Mouse (Mus musculus): Measurements from ENCODE around the gene Hs2st1.

Gene Hs2st1

GRCm38 (mm10) chr3:144513169-144514121 lies 56.5 kb downstream of the Hs2st1 start:
- in situ Hi-C loops (cut with MboI, MseI) = no loop called here

DNA sequence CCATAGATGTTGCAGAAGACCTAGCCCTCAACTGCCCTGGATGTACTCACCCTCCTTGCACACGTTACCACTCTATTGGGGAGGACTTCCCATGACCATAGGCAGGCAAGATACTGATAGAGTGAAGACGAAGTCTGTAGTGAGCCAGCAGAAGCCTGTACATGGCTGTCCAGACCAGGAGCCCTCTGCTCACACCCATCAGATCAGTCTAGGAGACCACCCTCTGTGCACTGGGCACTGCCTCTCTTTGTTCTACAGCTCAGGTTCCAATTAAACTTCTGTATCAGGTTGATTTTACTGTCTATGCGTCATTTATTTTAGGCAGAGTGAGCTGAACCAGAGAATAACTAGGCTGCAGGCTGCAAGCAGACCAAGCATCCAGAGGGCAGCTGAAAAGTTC lies 59.3 kb downstream of the Hs2st1 start:
- in situ Hi-C loops (cut with MboI, MseI) = no loop called here

- in situ Hi-C loops (cut with MboI, MseI) = no loop called here
These were observed 61.6 kb downstream of the Hs2st1 start for GRCm38 (mm10) chr3:144508342-144508741.

- in situ Hi-C loops (cut with MboI, MseI) = no loop called here
These were observed 62.1 kb downstream of the Hs2st1 start for GRCm38 (mm10) chr3:144507885-144508284.

DNA sequence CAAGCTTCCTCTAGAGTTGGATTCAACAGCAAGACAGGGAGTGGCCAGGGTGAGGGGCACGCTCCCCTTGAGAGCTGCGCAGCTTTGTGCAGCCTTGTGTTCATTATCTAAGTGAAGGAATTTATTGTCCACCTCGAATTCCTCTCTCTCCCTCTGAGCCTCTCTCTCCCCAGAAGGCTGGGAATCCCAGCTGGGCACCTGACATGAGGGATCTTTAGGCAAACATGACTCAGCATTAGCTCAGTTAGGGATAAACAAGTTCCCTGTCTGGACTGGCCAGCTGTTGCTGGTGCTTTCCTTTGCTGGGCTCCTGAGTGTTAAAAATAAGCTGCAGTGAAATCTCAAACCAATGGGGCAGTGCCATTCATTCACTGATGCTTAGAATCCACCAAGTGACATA lies 63.8 kb downstream of the Hs2st1 start:
- in situ Hi-C loops (cut with MboI, MseI) = no loop called here

GRCm38 (mm10) chr3:144501930-144502329 lies 68.1 kb downstream of the Hs2st1 start:
- in situ Hi-C loops (cut with MboI, MseI) = no loop called here

DNA sequence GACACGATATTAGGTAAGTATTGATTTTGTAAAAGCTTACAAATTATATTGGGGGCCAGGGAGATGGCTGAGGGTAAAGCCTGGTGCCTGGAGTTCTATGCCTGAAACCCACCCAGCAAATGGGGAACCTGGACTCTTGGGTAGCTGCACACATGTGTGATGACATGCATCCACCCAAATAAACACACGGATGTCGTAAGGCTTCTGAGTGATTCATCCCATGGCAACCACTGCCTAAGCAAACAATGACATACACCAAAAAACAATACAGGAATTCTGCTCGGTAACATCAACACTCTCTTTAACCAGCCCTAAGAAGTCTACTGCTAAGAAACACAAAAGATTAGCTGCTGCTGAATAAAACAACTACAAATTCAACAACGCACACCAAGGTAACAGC lies 73.2 kb downstream of the Hs2st1 start:
- in situ Hi-C loops (cut with MboI, MseI) = no loop called here

DNA sequence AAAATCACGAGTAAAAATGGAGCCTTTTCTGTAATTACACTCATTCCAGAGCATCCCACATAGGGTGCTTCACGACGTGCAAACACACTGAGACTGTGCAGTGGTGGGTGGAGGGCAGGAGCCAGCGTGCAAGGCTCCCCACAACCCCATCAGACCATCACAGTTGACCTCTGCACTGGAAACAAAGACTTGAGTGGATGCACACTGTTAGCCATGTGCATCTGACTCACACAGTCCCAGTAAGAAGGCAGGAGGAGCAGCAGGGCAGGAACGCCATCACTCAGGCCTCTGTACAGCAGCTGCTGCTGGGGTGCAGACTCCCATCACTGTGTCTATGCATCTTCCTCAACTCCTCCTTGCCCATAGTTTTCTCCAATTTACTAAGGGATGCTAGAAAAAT lies 75.1 kb downstream of the Hs2st1 start:
- in situ Hi-C loops (cut with MboI, MseI) = no loop called here

DNA sequence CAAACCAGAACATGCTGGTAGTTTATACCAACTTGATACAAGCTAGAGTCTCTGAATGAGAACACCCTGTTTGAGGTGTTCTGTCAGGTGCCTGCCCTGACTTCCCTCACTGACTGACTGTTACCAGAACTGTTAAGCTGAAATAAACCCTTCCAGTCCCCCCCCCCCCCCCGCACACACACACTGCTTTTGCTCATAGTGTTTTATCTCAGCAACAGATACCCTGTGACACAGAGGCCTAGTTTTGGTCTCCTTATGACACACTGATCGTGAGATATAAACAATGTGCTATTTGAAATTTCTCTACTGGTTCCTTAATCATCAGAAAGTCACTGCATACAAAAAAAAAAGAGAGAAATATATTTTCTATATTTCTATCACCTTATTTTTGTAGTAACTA lies 81.2 kb downstream of the Hs2st1 start:
- in situ Hi-C loops (cut with MboI, MseI) = no loop called here

DNA sequence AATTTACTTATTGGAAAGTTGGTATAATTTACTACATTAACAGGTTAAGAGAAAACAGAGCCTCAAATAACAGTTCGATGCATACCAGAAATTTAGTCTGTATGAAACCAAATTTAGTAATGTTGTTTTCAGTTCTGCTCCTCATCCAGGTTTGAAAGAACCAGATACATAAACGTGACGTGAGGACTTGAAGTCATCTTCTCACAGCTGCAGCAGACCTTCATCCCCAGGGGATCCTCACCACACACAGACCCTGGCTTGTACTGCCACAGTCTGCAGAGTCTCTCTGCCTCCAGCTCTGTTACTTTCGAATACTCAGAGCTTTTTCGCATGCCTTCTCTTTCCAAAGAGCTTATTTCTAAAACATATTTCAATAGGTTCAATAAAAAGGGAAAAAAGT lies 89.4 kb downstream of the Hs2st1 start:
- in situ Hi-C loops (cut with MboI, MseI) = no loop called here

DNA sequence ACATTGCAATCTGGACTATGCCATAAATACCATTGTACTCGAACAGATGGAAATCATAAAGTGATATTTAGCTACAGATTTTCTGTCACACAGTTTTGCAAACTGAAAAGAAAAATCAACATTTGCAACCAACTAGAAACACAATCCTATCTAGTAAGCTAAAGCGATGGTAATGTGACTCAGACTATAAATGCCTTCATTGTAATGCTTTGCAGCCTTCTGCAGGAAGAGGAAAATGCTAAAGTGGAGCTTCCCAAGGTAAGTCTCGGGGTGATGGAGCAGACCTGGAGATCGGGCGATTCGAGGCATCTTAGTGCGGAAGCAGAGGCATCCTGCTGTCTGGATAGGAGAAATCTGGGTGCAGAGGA lies 91.6 kb downstream of the Hs2st1 start:
- in situ Hi-C loops (cut with MboI, MseI) = no loop called here

DNA sequence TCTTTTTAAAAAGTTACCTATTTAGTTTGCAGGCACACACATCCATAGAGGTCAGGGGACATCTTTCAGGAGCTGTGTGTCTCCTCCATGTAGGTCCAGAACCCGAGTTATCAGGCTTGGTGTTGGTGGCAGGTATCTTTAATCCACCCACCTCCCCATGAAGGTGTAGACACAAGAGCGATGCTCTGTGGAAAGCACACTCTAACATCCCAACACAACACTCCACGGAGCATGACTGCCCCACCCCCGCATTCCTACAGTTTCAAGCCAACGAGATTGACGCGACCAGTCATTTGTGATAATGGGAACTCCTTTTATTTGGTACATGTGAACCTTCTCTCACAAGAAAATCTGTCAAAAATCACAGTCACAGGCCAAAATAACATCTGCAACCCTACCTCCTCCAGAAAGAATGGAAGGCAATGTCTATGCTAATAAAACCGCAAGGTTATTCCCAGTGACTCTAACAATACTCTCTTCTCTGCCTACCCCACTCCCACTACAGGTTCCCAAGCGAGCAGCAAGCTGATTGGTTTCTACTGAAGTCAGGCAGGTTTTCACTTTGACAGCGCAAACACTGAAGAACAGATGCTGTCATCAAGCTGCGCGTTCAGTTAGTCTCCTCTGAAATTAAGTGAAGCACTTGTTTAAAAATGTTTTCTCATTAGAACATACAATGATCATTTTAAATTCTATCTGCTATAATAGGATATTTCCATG lies 92.1 kb downstream of the Hs2st1 start:
- in situ Hi-C loops (cut with MboI, MseI) = no loop called here

DNA sequence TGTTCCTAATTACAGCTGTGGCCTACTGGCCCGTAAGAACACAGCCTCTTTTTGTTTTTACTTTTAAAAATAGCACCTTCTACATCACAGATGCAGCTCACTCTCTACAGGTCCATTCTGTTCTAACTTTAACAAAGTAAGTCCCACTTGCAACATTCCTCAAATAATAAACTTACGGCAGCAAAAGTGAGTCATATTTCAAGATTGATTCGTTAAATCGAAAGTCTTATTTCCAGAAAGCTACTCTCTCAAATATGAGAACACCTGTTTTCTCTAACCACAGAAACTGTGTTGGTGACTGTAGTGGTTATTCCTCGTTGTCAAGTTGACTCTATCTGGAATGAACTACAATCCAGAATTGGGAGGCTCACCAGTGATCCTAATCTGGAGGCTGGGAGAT lies 94.1 kb downstream of the Hs2st1 start:
- in situ Hi-C loops (cut with MboI, MseI) = no loop called here

DNA sequence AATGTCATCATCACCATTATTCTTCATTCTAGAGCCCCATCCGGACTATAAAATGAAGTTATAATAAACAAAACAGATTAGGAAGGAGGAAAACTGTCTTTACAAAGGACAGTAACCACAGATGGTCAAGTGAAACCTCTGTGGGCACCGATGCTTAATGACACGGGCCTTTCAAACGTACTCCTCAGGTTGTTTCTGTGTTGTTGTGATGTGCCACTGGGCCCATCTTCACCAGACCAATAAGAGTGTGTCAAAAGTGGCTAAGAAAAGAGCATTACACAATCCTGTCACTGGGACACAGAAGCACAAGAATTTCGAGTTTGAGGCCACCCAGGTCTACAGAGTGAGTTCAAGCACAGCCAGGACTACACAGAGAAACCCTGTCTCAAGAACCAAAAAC lies 95.3 kb downstream of the Hs2st1 start:
- in situ Hi-C loops (cut with MboI, MseI) = no loop called here

GRCm38 (mm10) chr3:144471954-144472353 lies 98.0 kb downstream of the Hs2st1 start:
- in situ Hi-C loops (cut with MboI, MseI) = no loop called here

GRCm38 (mm10) chr3:144470901-144471300 lies 99.1 kb downstream of the Hs2st1 start:
- in situ Hi-C loops (cut with MboI, MseI) = no loop called here

- in situ Hi-C loops (cut with MboI, MseI) = no loop called here
These were observed 102.5 kb downstream of the Hs2st1 start for GRCm38 (mm10) chr3:144467521-144467920.

DNA sequence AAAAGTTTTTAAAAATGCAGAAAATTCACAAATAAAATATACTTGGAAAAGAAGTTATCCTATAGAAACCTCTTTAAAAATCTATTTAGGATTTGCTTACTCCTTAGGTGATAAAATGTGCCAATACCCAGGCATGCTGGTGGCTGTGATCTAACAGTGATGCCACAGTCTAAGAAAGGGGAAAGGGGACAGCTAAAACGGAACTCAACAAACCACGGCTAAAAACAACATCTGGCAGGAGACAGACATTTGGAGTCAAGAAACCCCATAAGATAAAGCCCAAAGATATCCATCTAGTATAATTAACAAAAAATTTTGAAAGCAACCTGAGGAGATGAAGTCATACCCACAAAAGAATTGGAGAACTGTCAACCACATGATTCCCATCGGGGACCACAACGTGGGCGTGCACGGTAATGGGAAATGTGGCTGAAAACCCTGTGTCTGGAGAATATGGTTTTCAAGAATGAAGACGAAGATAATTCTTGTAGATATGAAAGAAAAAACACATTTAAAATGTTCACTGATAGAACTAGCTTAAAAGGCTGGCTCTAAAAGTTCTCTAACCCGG lies 103.8 kb downstream of the Hs2st1 start:
- in situ Hi-C loops (cut with MboI, MseI) = no loop called here

GRCm38 (mm10) chr3:144462679-144463078 lies 107.3 kb downstream of the Hs2st1 start:
- in situ Hi-C loops (cut with MboI, MseI) = no loop called here

GRCm38 (mm10) chr3:144460183-144460788 lies 109.7 kb downstream of the Hs2st1 start:
- in situ Hi-C loops (cut with MboI, MseI) = no loop called here

DNA sequence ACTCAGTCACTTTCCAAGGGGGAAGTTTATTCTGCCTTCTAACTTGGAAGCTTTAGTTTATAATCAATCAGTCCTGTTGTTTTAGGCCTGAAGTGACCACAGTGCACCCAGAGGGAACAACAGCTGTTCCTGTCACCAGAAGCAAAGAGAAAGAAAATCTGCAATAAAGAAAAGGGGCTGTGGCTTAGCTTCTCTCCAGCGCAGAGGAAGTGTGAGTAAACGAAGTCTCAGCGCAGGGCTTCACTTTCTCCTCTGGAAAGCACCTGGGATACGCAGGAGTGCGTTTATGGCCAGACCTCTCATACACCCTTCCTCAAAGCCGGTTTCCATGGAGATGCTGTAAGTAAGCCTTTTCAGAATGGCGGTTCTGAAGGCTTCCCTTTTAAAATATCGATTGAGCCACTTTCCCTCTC lies 110.7 kb downstream of the Hs2st1 start:
- in situ Hi-C loops (cut with MboI, MseI) = no loop called here

All from regulatory T cell (primary cell).